Mouse (Mus musculus) small intestine, adult 2 months (tissue): ENCODE results near the gene Plxnc1. TPM values are rescaled to one million over a fixed set of nuclear protein-coding genes. Genes with fewer than 3 reads are reported as not detected.

ENCODE experiments used
- H3K27ac ChIP-seq: fragments of 200-500 bp; 2 replicates; pipeline ENCODE4 v1.5.1; 2012; ENCODE audit warnings: low read depth, low read length, control low read depth, inconsistent platforms; ENCODE audit not compliant: insufficient read depth
- H3K27me3 ChIP-seq: fragments of 200-500 bp; 2 replicates; pipeline ENCODE4 v1.6.1; 2012; ENCODE audit warnings: mild to moderate bottlenecking, moderate library complexity, low read length, inconsistent platforms; ENCODE audit not compliant: control insufficient read depth, insufficient read depth
- H3K36me3 ChIP-seq: fragments of 200-500 bp; 2 replicates; pipeline ENCODE4 v1.6.1; 2012; ENCODE audit warnings: mild to moderate bottlenecking, low read length, control low read depth, inconsistent platforms; ENCODE audit not compliant: control insufficient read depth, insufficient read depth
- H3K4me1 ChIP-seq: fragments of 200-500 bp; 2 replicates; pipeline ENCODE4 v1.6.1; 2012; ENCODE audit warnings: low read length, inconsistent platforms, mixed read lengths; ENCODE audit not compliant: control insufficient read depth, insufficient read depth, insufficient read length
- H3K4me3 ChIP-seq: fragments of 200-500 bp; 2 replicates; pipeline ENCODE4 v1.5.1; 2012; ENCODE audit warnings: low read depth, mild to moderate bottlenecking, control low read depth, inconsistent platforms, low read length, moderate library complexity
- CTCF ChIP-seq: fragments of 200-500 bp; IDR thresholded peaks from 2 replicates; pipeline ENCODE4 v1.5.1; 2012; ENCODE audit warnings: low read depth, mild to moderate bottlenecking, control low read depth, inconsistent platforms, low read length, moderate library complexity, mixed read lengths; ENCODE audit not compliant: insufficient replicate concordance, insufficient read length; ENCODE audit errors: extremely low read depth
- POLR2A ChIP-seq: fragments of 200-500 bp; IDR thresholded peaks from 2 replicates; pipeline ENCODE4 v1.6.1; 2012; ENCODE audit warnings: low read depth, mild to moderate bottlenecking, control low read depth, inconsistent platforms, low read length, moderate library complexity
- WGBS: fragments of 180-500 bp; shearing (Covaris S2); methylation state at CpG from one replicate; pipeline ENCODE4 v1.1.7; 2018; 5-methylcytosine and 5-hydroxymethylcytosine counted together
- polyA plus RNA-seq: library from polyadenylated mRNA; depleted of rRNA; stranded (reverse); fragments of >200 nt; gene quantifications from 2 replicates; pipeline ENCODE4 v1.2.3, GENCODE M21; 2012; rRNA removed

The Plxnc1 gene
- 0.61 and 0.82 TPM in 2 replicates for polyA plus RNA-seq

- no peak within 1 kb of the TSS for H3K27ac ChIP-seq
- peak within 1 kb of the TSS; percentile 66 for H3K4me3 ChIP-seq
- TF ChIP-seq POLR2A (no peak), CTCF (no peak)
- H3K36me3 ChIP-seq: no peaks in the 10 kb centered on the region
- H3K27me3 ChIP-seq: peaks cover 41% of the 10 kb centered on the region
- peaks cover 6% of the 10 kb centered on the region; the same call in 1 of the 2 replicates for H3K4me1 ChIP-seq
- WGBS: 1% methylated on average over 56 of the region's 57 CpGs
These were observed at the start of gene Plxnc1 for GRCm38 (mm10) chr10:94944691-94945205. Plxnc1 (minus strand) TSS chr10:94944835.

DNA sequence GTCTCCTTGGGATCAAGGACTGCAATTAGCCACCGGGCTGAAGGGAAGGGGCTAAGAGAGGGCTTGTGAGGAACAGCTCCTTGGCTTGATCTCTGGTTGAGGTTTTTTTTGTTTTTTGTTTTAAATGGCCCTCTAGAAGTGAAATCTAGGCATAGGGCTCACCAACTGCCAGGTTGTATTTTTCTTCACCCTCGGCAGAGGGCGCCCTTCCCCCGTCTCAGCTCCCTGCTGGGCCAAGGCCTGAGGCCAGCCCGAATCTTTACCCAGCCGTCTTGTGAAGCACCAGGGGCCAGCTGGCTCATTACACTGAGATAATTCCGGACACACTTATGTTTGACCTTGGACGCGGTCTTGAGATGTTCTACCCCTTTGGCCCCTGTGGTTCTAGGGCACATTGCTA lies 47.5 kb upstream of the Plxnc1 start:
- Histone ChIP-seq H3K27me3 (no peaks in the 10 kb centered on the region), H3K36me3 (no peaks in the 10 kb centered on the region), H3K4me3 (peak overlapping the region; percentile 53), H3K27ac (no peak overlapping the region), H3K4me1 (peaks cover 2% of the 10 kb centered on the region; the same call in 1 of the 2 replicates)
- peak; percentile 93 for TF ChIP-seq CTCF
- TF ChIP-seq POLR2A: no peak
- WGBS: 6% methylated on average over 9 of the region's 9 CpGs

- WGBS: 3% methylated on average over 17 of the region's 17 CpGs
- Histone ChIP-seq H3K36me3 (no peaks in the 10 kb centered on the region), H3K4me1 (peaks cover 2% of the 10 kb centered on the region; the same call in 1 of the 2 replicates), H3K27ac (peak overlapping the region; percentile 33; the same call in 1 of the 2 replicates), H3K4me3 (peak overlapping the region; percentile 53), H3K27me3 (no peaks in the 10 kb centered on the region)
- TF ChIP-seq POLR2A: no peak
- TF ChIP-seq CTCF: peak; percentile 80; the same call in 1 of the 2 replicates
These were observed 47.0 kb upstream of the Plxnc1 start for GRCm38 (mm10) chr10:94991564-94992097.

- Histone ChIP-seq H3K36me3 (no peaks in the 10 kb centered on the region), H3K27ac (peak overlapping the region; percentile 50), H3K4me3 (no peak overlapping the region), H3K4me1 (peaks cover 2% of the 10 kb centered on the region; the same call in 1 of the 2 replicates), H3K27me3 (no peaks in the 10 kb centered on the region)
- no peak for TF ChIP-seq POLR2A
- no peak for TF ChIP-seq CTCF
- WGBS: 19% methylated on average over 17 of the region's 17 CpGs
These were observed 46.3 kb upstream of the Plxnc1 start for GRCm38 (mm10) chr10:94990768-94991563.

DNA sequence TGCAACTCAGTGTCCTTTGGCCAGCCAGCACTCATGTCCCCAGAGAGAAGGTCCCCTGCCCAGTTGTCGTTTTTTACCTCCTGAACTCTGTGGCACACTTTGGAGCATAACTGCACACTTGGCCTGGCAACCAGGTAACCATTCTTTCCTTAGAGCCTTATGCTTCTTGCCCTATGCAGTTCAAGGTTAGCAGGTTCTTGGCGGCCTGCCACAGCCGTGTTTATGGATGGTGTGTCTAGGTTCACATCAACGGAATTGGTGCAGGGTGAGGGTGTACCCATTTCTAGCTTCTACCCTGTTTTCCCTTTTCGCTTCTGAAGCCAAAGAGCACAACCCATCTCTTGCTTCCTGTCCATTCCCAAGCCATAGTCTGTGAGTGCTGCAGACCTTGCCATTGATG lies 44.7 kb upstream of the Plxnc1 start:
- Histone ChIP-seq H3K27me3 (no peaks in the 10 kb centered on the region), H3K36me3 (no peaks in the 10 kb centered on the region), H3K4me3 (no peak overlapping the region), H3K27ac (no peak overlapping the region), H3K4me1 (peaks cover 2% of the 10 kb centered on the region; the same call in 1 of the 2 replicates)
- WGBS: 33% methylated on average over 5 of the region's 5 CpGs
- TF ChIP-seq CTCF (no peak), POLR2A (no peak)

- Histone ChIP-seq H3K4me1 (peaks cover 2% of the 10 kb centered on the region; the same call in 1 of the 2 replicates), H3K27ac (no peak overlapping the region), H3K4me3 (no peak overlapping the region), H3K27me3 (0 out of 2 replicates have a peak, but pooled peaks cover 2% of the 10 kb centered on the region), H3K36me3 (no peaks in the 10 kb centered on the region)
- no peak for TF ChIP-seq CTCF
- TF ChIP-seq POLR2A: no peak
- 32% methylated on average over 1 of the region's 1 CpGs for WGBS
These were observed 40.5 kb upstream of the Plxnc1 start for GRCm38 (mm10) chr10:94985103-94985502.

- H3K27me3 ChIP-seq: 0 out of 2 replicates have a peak, but pooled peaks cover 2% of the 10 kb centered on the region
- no peaks in the 10 kb centered on the region for H3K36me3 ChIP-seq
- no peak overlapping the region for H3K4me3 ChIP-seq
- no peak overlapping the region for H3K27ac ChIP-seq
- no peak for TF ChIP-seq POLR2A
- no peak for TF ChIP-seq CTCF
- WGBS: 76% methylated on average over 8 of the region's 8 CpGs
- H3K4me1 ChIP-seq: no peaks in the 10 kb centered on the region
These were observed 37.9 kb upstream of the Plxnc1 start for GRCm38 (mm10) chr10:94982528-94982927.
